Mouse (Mus musculus) intestine, embryonic 15.5 days (tissue): Measurements from ENCODE around the gene Serpina9. TPM values are rescaled to one million over a fixed set of nuclear protein-coding genes. Genes with fewer than 3 reads are reported as not detected.

ENCODE experiments used
- ATAC-seq: fragments of 200-750 bp; cut with Nextera tagmentation; 2 replicates; pipeline ENCODE4 v1.8.0; 2017; ENCODE audit warnings: moderate TSS enrichment, moderate library complexity
- H3K27ac ChIP-seq: fragments of 300-500 bp; sonication (generic); 2 replicates; pipeline ENCODE4 v1.5.1; 2015; ENCODE audit warnings: mild to moderate bottlenecking, inconsistent platforms
- H3K27me3 ChIP-seq: fragments of 300-500 bp; sonication (generic); replicated peaks from 2 replicates; pipeline ENCODE4 v1.6.1; 2015; ENCODE audit warnings: inconsistent platforms
- H3K36me3 ChIP-seq: fragments of 300-500 bp; sonication (generic); 2 replicates; pipeline ENCODE4 v1.6.1; 2015; ENCODE audit warnings: inconsistent platforms
- H3K4me1 ChIP-seq: fragments of 300-500 bp; sonication (generic); replicated peaks from 2 replicates; pipeline ENCODE4 v1.6.1; 2015; ENCODE audit warnings: inconsistent platforms
- H3K4me2 ChIP-seq: fragments of 300-500 bp; sonication (generic); replicated peaks from 2 replicates; pipeline ENCODE4 v1.6.1; 2015; ENCODE audit warnings: mild to moderate bottlenecking, inconsistent platforms
- H3K4me3 ChIP-seq: fragments of 300-500 bp; sonication (generic); replicated peaks from 2 replicates; pipeline ENCODE4 v1.5.1; 2015; ENCODE audit warnings: inconsistent platforms
- H3K9ac ChIP-seq: fragments of 300-500 bp; sonication (generic); 2 replicates; pipeline ENCODE4 v1.6.1; 2015; ENCODE audit warnings: inconsistent platforms
- H3K9me3 ChIP-seq: fragments of 300-500 bp; sonication (generic); 2 replicates; pipeline ENCODE4 v1.6.1; 2016; ENCODE audit warnings: inconsistent platforms
- whole genome bisulfite sequencing: fragments of 180-500 bp; shearing (Covaris S2); methylation state at CpG from one replicate; pipeline ENCODE4 v1.1.7; 2015; 5-methylcytosine and 5-hydroxymethylcytosine counted together
- polyA plus RNA-seq: library from polyadenylated mRNA; unstranded; fragments of >200 nt; fragmentation: Nextera tagmentation; extraction: Ambion mirVana; gene quantifications from 2 replicates; pipeline ENCODE4 v1.2.1, GENCODE M21; 2015

Gene Serpina9
- polyA plus RNA-seq, 1 experiment from 2014 or later: not detected

DNA sequence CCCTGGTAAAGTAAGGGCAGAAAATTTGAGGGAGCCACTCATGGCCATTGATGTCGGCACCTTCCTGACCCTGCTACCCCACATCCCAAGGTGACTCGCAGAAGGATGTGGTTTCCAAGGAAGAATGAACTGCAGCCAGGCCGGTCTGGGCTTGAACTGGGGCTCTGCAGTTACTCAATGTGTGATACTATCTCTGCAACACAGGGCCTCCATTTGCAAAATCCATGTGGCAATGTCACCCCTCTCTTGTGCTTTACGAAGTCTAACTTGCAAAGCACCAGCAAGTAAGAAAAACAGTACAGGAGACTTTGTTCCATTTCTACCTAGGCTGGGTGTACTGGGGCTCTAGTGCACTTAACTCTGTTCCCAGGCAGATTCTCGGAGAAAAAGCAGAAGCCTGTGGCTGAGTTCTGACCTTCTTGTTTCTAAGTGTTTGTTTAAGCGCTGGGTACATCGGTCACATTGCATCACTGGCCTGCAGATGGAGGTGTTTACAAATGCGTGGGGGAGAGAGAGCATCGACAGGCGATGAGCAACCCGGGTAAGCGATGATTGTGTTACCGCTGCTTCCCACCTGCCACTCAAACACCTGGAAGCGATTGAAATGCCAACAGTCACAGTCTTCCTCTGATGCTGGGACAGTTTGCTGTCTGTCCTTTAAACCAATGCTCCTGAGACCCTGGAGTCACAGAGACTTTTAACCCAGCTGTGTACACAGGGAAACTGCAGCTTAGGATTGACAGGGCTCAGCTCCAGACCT, 24.6 kb downstream of the Serpina9 start:
- Histone ChIP-seq H3K4me3 (no peak overlapping the region), H3K9ac (no peak overlapping the region), H3K27me3 (no peaks in the 10 kb centered on the region), H3K9me3 (no peaks in the 10 kb centered on the region), H3K36me3 (no peaks in the 10 kb centered on the region), H3K4me1 (no peaks in the 10 kb centered on the region), H3K4me2 (no peak overlapping the region; the same call in 1 of the 2 replicates), H3K27ac (no peak overlapping the region)
- WGBS: 32% methylated on average over 14 of the region's 14 CpGs
- ATAC-seq: peak; percentile 77

- H3K36me3 ChIP-seq: no peaks in the 10 kb centered on the region
- WGBS: 63% methylated on average over 5 of the region's 5 CpGs
- H3K27me3 ChIP-seq: no peaks in the 10 kb centered on the region
- H3K4me3 ChIP-seq: no peak overlapping the region
- no peaks in the 10 kb centered on the region for H3K4me1 ChIP-seq
- H3K27ac ChIP-seq: no peak overlapping the region
- H3K4me2 ChIP-seq: no peak overlapping the region
- no peak for ATAC-seq
- H3K9me3 ChIP-seq: no peaks in the 10 kb centered on the region
- no peak overlapping the region for H3K9ac ChIP-seq
Observed at GRCm38 (mm10) chr12:103985868-103986267, 27.7 kb downstream of the Serpina9 start.

- no peak for ATAC-seq
- Histone ChIP-seq H3K4me2 (no peak overlapping the region), H3K9me3 (no peaks in the 10 kb centered on the region), H3K27ac (no peak overlapping the region), H3K4me3 (no peak overlapping the region), H3K9ac (no peak overlapping the region), H3K4me1 (no peaks in the 10 kb centered on the region), H3K27me3 (no peaks in the 10 kb centered on the region), H3K36me3 (no peaks in the 10 kb centered on the region)
- 57% methylated on average over 4 of the region's 4 CpGs for WGBS
Observed at GRCm38 (mm10) chr12:103984935-103985334, 28.6 kb downstream of the Serpina9 start.

GRCm38 (mm10) chr12:103981646-103982360, 31.8 kb downstream of the Serpina9 start:
- no peaks in the 10 kb centered on the region for H3K36me3 ChIP-seq
- H3K4me1 ChIP-seq: no peaks in the 10 kb centered on the region
- H3K27ac ChIP-seq: no peak overlapping the region
- H3K4me3 ChIP-seq: no peak overlapping the region
- no peak for ATAC-seq
- H3K4me2 ChIP-seq: no peak overlapping the region
- no peak overlapping the region for H3K9ac ChIP-seq
- no peaks in the 10 kb centered on the region for H3K27me3 ChIP-seq
- 61% methylated on average over 7 of the region's 7 CpGs for WGBS
- H3K9me3 ChIP-seq: no peaks in the 10 kb centered on the region

GRCm38 (mm10) chr12:103978294-103978693, 35.3 kb downstream of the Serpina9 start:
- Histone ChIP-seq H3K4me2 (no peak overlapping the region), H3K27ac (no peak overlapping the region), H3K9me3 (no peaks in the 10 kb centered on the region), H3K4me3 (no peak overlapping the region), H3K4me1 (no peaks in the 10 kb centered on the region), H3K9ac (no peak overlapping the region), H3K27me3 (no peaks in the 10 kb centered on the region), H3K36me3 (no peaks in the 10 kb centered on the region)
- ATAC-seq: no peak
- WGBS: 86% methylated on average over 10 of the region's 10 CpGs

GRCm38 (mm10) chr12:103977846-103978245, 35.7 kb downstream of the Serpina9 start:
- WGBS: 34% methylated on average over 5 of the region's 5 CpGs
- no peaks in the 10 kb centered on the region for H3K4me1 ChIP-seq

DNA sequence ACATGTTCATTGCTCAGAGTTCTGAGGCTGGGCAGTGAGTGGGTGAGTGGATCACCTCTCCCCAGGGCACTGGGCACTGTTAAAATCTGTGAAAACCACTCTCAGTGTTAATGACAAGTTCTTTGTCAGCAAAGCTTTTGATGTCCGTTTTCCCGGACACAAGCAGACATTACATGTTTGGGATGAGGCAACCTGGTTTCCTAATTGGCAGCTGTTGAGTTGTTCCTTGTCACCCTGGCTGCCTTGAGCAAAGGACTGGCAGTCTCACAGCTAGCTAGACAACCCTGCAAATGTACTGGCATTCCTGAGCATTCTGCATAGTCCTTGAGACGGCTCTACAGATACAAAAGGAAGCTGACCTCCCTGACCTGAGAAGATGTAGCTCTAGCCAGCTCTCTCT, 36.5 kb downstream of the Serpina9 start:
- no peaks in the 10 kb centered on the region for H3K36me3 ChIP-seq
- no peak for ATAC-seq
- no peak overlapping the region for H3K9ac ChIP-seq
- no peaks in the 10 kb centered on the region for H3K27me3 ChIP-seq
- no peaks in the 10 kb centered on the region for H3K4me1 ChIP-seq
- no peak overlapping the region for H3K4me2 ChIP-seq
- no peak overlapping the region for H3K27ac ChIP-seq
- 71% methylated on average over 3 of the region's 3 CpGs for WGBS
- H3K4me3 ChIP-seq: no peak overlapping the region
- no peaks in the 10 kb centered on the region for H3K9me3 ChIP-seq

More at GRCm38 (mm10) chr12:103977846-103978245, 35.7 kb downstream of the Serpina9 start:
- H3K36me3 ChIP-seq: no peaks in the 10 kb centered on the region
- H3K9ac ChIP-seq: no peak overlapping the region
- H3K27me3 ChIP-seq: no peaks in the 10 kb centered on the region
- H3K27ac ChIP-seq: no peak overlapping the region
- no peaks in the 10 kb centered on the region for H3K9me3 ChIP-seq
- ATAC-seq: peak; percentile 34
- no peak overlapping the region for H3K4me3 ChIP-seq
- H3K4me2 ChIP-seq: no peak overlapping the region

DNA sequence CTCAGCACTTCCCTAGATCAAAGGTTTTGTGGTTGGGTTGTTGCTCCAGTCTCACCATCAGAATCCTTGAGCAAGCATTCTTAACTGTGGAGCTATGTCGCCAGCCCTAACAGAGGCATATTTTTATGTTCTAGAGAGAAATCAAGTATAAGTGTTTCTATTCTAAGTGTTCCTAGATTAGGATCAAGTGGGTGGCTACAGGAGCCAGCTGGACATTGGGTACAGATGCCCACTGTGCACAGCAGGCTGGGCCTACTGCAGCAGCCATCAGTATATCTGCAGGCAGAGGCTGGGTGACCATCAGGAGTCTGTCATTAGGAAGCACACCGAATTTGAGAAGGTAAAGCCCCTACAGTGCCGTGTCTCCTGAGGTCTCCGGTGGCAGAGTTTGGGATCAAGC, 42.5 kb downstream of the Serpina9 start:
- H3K4me3 ChIP-seq: no peak overlapping the region
- WGBS: 93% methylated on average over 4 of the region's 4 CpGs
- no peak overlapping the region for H3K27ac ChIP-seq
- no peak overlapping the region for H3K9ac ChIP-seq
- H3K36me3 ChIP-seq: no peaks in the 10 kb centered on the region
- H3K4me2 ChIP-seq: no peak overlapping the region
- H3K27me3 ChIP-seq: no peaks in the 10 kb centered on the region
- no peaks in the 10 kb centered on the region for H3K4me1 ChIP-seq
- H3K9me3 ChIP-seq: no peaks in the 10 kb centered on the region
- no peak for ATAC-seq

DNA sequence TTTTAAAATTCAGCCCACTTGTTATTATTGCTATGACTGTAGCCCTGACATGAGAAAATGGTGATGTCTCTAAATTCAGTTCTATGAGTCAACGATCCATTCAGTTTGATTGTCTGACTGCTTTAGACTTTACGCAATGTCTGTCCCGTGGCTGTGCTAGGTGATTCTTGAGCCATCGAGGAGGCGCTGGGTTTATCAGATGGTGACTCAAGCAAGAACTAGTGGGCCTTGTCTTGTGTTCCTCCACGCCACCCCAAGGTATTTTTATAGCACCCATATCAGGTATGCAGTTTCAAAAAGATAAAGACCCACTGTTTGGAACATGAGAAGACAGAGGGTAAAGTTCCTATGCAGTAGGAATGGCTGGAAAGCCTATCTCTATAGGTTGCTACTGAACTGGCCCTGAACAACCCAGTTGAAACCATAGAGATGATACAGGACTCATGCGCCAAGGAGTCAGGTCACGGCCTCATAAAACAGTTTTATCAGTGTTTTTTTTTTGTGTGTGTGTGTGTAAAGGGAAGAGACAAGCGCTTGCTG, 43.9 kb downstream of the Serpina9 start:
- Histone ChIP-seq H3K4me1 (no peaks in the 10 kb centered on the region), H3K9me3 (no peaks in the 10 kb centered on the region), H3K27ac (peak overlapping the region; percentile 75), H3K4me3 (no peak overlapping the region), H3K27me3 (no peaks in the 10 kb centered on the region), H3K4me2 (no peak overlapping the region), H3K9ac (no peak overlapping the region), H3K36me3 (no peaks in the 10 kb centered on the region)
- ATAC-seq: peak; percentile 94
- WGBS: 65% methylated on average over 9 of the region's 9 CpGs

- Histone ChIP-seq H3K4me1 (no peaks in the 10 kb centered on the region), H3K9me3 (no peaks in the 10 kb centered on the region), H3K4me2 (no peak overlapping the region), H3K36me3 (no peaks in the 10 kb centered on the region), H3K27ac (no peak overlapping the region), H3K4me3 (no peak overlapping the region), H3K27me3 (no peaks in the 10 kb centered on the region), H3K9ac (no peak overlapping the region)
- ATAC-seq: no peak
- 72% methylated on average over 3 of the region's 3 CpGs for WGBS
Observed at GRCm38 (mm10) chr12:103966761-103967160, 46.8 kb downstream of the Serpina9 start.

GRCm38 (mm10) chr12:103963288-103963687, 50.3 kb downstream of the Serpina9 start:
- H3K4me3 ChIP-seq: no peak overlapping the region
- no peak overlapping the region for H3K9ac ChIP-seq
- H3K4me1 ChIP-seq: no peaks in the 10 kb centered on the region
- 82% methylated on average over 4 of the region's 4 CpGs for WGBS
- ATAC-seq: no peak
- no peaks in the 10 kb centered on the region for H3K9me3 ChIP-seq
- H3K4me2 ChIP-seq: no peak overlapping the region
- no peaks in the 10 kb centered on the region for H3K27me3 ChIP-seq
- no peak overlapping the region for H3K27ac ChIP-seq
- no peaks in the 10 kb centered on the region for H3K36me3 ChIP-seq

- H3K4me1 ChIP-seq: no peaks in the 10 kb centered on the region
Observed at GRCm38 (mm10) chr12:103962860-103963259, 50.7 kb downstream of the Serpina9 start.

More at GRCm38 (mm10) chr12:103962860-103963259, 50.7 kb downstream of the Serpina9 start:
- no peak overlapping the region for H3K27ac ChIP-seq
- no peak overlapping the region for H3K9ac ChIP-seq
- H3K9me3 ChIP-seq: no peaks in the 10 kb centered on the region
- H3K36me3 ChIP-seq: no peaks in the 10 kb centered on the region
- H3K4me3 ChIP-seq: no peak overlapping the region
- no peak for ATAC-seq
- H3K4me2 ChIP-seq: no peak overlapping the region
- 79% methylated on average over 8 of the region's 8 CpGs for WGBS
- no peaks in the 10 kb centered on the region for H3K27me3 ChIP-seq
